Mouse (Mus musculus): ENCODE measurements around the gene Ifnlr1.
"Not testable (repeated sequence)": the region's sequence is repeated elsewhere in the genome, so short reads cannot be mapped to it uniquely, and the experiment has no call there.

The Ifnlr1 gene

DNA sequence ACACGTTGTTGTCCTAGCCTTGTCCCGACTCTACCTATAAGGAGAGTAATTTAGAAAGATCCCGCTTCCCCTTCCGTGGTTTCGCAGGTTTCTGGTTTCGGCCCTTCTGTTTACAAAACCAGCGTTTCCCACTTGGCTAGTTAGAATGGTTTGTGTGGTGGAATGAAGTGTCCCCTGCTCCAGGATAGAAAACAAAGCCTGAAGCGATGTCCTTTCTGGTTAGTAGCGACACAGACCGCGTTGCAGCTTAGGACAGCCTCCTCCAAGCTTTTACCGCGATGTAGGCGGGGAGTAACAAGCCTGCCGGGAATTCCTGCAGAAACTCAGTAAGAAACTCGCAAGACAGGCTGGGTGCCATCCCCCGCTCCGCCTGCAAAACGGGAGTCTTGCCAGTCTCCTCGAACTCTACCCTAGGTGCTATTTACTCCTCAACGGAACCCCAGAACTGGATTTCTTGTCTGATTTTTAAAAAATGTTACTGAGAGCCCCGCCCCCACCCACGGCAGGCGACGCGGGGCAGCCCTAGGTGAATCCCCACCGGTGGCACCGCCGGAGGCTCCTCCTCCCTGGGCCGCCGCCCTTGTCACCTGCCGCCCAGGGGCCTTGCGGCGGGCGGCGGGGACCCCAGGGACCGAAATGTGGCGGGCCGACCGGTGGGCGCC lies at the start of gene Ifnlr1:
TSS of gene Ifnlr1 (plus strand) at position 382 of the 662 bp plus-strand sequence.
- no peak for DNase-seq (ENCODE audit: low spot score)

- DNase-seq (ENCODE audit: low spot score), result not testable (repeated sequence)
Measured at GRCm38 (mm10) chr4:135641302-135642079, 44.6 kb upstream of the Ifnlr1 start.

DNA sequence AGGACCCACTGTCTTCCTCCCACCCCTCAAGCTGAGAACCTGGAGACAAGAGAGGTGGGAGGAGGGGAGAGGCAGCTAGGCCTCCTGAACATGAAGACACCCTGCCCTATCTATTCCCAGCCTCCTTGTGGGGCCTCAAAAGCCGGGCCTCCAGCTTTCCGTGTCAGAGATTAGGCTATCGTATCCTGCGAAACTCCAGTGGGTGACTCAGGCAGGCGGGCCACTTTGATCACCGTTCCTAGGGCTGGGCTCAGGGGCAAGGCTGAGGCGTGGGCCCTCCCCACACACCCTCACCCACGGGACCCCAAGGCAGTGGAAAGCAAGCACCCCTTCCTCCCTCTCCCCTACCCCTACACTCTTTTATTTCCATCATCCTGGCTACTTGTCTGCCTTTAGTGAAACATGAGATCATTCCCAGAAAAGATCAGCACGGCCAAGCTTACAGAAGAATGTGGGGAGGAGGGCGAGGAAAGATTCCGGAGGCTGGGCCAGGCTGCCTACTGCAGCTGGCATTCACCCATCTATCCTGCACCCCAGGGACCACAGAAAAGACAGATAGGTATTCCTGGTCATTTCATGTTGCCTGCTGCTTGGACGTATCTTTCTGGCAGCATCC lies 41.0 kb upstream of the Ifnlr1 start:
- no peak for DNase-seq (ENCODE audit: low spot score)

GRCm38 (mm10) chr4:135652966-135653607 lies 33.0 kb upstream of the Ifnlr1 start:
- no peak for DNase-seq (ENCODE audit: low spot score)

- DNase-seq (ENCODE audit: low spot score), result no peak
Measured at GRCm38 (mm10) chr4:135653956-135654355, 32.1 kb upstream of the Ifnlr1 start.

- DNase-seq (ENCODE audit: low spot score), result no peak
Measured at GRCm38 (mm10) chr4:135655499-135655898, 30.6 kb upstream of the Ifnlr1 start.

DNA sequence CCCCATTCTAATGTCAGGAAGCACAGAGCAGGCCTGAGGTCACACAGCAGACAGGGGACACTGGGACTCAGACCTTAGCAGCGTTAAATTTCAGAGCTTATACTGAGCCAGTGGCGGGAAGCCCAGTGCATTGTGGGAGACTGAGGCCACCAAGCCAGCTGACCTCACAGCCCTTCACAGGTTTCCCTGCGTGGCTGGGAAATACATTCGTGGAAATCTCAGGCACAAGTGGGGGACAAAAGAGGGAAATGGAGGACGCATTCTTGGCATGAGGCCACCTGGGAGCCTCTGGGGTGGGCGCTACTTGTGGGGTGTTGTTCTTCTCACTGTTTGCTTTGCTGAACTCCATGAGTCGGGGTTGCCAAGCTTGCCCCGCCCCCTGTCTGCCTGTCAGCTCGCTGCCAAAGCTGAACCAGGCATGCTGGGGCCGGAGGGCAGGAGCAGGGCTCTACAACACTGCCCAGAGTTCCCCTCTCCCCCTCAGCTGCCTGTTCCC lies 29.9 kb upstream of the Ifnlr1 start:
- DNase-seq (ENCODE audit: low spot score), result no peak

- DNase-seq (ENCODE audit: low spot score), result no peak
Measured at GRCm38 (mm10) chr4:135658484-135658883, 27.6 kb upstream of the Ifnlr1 start.

DNA sequence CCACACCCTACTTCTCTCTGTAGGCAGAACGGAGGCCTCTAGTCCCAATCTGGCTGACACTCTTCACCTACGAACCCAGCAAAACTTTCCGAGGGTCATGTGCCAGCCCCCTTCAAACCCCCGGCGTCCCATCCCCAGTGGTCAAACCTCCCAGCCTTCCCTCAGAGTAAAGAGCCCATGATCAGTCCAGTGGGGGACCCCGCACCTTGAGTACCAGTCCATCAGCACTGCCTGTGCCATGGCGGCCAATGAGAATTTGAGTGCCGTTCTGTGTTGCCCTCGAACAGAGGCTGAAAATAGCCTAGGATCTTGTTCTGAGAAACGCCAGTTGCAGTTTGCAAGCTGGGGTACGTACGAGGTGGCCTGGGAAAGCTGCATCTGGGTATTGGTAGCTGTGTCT lies 27.2 kb upstream of the Ifnlr1 start:
- no peak for DNase-seq (ENCODE audit: low spot score)

GRCm38 (mm10) chr4:135661082-135661809 lies 24.8 kb upstream of the Ifnlr1 start:
- DNase-seq (ENCODE audit: low spot score), result no peak

DNA sequence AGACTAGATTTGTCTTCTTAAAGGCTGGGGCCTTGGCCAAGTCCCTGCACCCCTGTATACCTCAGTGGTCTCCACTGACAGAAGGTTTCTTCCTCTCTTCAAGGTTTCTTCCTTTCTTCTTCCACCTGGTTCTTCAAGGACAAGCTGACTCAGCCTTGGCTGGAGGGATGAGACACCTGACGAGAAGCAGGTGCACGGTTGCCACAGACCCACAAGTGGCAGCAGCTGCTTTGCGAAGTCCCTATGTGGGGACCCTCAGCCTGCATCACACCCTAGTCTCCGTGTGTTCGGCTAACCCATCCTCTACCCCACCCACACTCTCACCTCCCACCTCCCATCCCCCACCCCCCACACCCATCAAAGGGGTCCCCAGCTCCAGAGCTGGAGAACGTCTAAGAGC lies 24.1 kb upstream of the Ifnlr1 start:
- no peak for DNase-seq (ENCODE audit: low spot score)

- no peak for DNase-seq (ENCODE audit: low spot score)
Measured at GRCm38 (mm10) chr4:135664656-135665055, 21.4 kb upstream of the Ifnlr1 start.

DNA sequence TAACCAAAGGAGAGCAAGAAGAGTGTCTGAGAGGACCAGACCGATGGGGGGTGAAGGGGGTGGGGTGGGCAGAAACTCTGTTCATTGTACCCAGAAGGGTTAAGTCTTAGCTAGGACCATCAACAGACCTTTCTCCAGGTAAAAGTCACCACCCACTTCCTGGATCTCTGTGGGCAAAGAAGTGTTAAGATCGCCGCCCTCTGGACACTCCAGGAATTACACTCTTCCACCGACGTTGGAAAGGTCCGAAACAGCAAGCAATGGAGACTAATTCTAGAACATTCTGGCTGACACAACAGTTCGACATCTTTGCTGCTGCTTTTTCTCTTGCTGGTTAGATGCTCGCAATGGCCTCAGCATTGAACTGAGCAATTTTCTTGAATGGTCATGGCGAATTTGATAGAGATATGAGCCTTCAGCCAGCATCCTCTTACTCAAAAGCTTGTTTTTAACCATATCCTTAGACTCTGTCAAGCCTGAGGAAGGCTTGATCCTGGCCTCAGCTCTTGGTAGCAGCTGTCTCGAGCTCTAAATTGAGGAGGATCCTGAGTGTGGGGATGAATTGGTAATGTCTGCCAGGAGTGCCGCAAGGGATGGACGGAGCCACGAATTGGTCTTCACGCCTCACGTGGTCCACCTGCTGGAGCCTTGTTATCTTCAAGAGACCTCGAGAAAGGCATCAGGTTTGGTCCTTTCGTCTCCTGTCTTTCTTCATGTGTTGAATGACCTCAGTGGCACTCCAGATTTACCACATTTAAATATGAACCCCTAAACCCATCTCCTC lies 19.7 kb upstream of the Ifnlr1 start:
- DNase-seq (ENCODE audit: low spot score), result peak; percentile 59

GRCm38 (mm10) chr4:135667266-135667844 lies 18.7 kb upstream of the Ifnlr1 start:
- DNase-seq (ENCODE audit: low spot score), result no peak

GRCm38 (mm10) chr4:135673507-135673906 lies 12.6 kb upstream of the Ifnlr1 start:
- DNase-seq (ENCODE audit: low spot score), result no peak

DNA sequence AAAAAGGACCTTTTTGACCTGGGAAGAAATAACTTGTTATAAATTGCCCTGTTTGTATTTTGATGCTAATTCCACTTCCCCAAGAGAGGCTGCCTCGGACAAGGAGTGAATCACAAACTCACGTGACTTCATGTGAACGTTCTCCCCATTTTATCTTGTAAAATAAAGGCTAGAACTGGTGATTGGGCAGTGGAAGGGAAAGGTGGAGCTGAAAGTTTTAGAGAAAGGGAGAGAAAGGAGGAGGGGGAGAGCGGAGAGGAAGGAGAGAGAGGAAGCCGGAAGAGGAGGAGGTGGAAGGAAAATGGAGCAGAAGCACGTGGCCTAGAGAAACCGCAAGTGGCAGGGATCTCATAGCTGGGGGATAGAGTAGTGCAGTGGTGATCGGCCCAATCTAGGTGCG lies 11.1 kb upstream of the Ifnlr1 start:
- DNase-seq (ENCODE audit: low spot score), result no peak

DNA sequence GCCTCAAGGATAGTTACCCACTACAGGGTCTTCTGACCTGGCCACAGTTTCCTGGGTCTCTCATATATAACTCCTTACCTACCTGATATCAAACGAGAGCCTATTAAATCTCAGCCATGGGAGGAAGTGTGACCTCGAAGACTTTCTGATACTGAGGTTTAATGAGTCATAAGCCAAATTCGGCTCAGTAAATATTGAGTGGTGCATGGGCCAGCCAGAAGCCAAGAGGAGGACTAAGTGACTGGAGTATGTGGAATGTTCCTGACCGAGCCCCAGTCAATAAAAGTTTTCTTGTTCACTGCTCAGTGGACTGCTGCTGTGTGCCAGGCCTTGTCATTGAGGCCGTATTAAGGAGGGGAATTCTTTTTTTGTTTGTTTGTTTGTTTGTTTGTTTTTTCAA lies 9.6 kb upstream of the Ifnlr1 start:
- DNase-seq (ENCODE audit: low spot score), result no peak

- no peak for DNase-seq (ENCODE audit: low spot score)
Measured at GRCm38 (mm10) chr4:135679316-135679715, 6.8 kb upstream of the Ifnlr1 start.

DNA sequence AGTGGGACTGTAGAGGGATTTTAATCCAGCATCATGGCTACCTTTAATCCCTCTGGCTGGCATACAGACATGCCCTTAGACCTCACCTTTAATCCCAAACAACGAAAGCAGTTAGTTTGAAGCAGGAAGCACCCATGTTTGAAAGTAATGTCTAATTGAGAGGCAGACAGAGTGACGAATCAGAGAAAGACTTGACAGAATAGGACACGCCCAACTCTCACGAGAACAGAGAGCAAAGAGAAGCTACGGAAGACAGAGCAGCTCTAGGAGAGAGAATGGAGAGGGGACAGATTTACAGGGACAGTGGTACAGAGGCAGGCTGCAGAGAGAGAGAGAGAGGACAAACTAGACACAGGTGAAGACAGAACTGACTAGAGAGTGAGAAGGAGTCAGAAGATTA lies 4.3 kb upstream of the Ifnlr1 start:
- DNase-seq (ENCODE audit: low spot score), result no peak

- no peak for DNase-seq (ENCODE audit: low spot score)
Measured at GRCm38 (mm10) chr4:135683553-135683952, 2.5 kb upstream of the Ifnlr1 start.

DNA sequence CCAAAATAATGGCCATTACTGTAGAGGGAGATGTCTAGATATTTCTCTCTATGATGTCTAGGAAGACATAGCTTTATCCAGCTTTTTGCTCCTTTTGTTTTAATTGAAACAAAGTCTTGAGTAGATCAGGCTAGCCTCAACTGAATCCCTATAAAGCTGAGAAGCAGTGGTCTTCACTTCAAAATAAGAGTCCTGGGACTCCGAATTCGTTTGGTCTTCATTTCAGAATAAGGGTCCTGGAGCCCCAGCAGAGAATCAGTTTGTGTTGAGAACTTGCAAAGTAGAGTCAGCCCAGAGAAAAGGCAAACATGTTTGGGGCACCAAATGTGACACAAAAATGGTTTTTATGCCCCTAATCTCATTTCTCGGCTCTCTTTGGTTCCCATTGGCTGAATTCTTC lies 1.4 kb upstream of the Ifnlr1 start:
- DNase-seq (ENCODE audit: low spot score), result no peak

Data from spleen, adult 12 weeks (tissue).